Mouse (Mus musculus): ENCODE results near the gene Itpa.
"Not testable (repeated sequence)": the region's sequence is repeated elsewhere in the genome, so short reads cannot be mapped to it uniquely, and the experiment has no call there.

The Itpa gene

GRCm38 (mm10) chr2:130667559-130667958 lies at the start of gene Itpa:
Gene Itpa, plus strand, starts transcription at chr2:130667610.
- peak; percentile 77 to 78 for DNase-seq (ENCODE audit: low spot score in 2 of 2)

- no peak for DNase-seq (ENCODE audit: low spot score in 2 of 2)
Observed at GRCm38 (mm10) chr2:130618972-130619371, 48.4 kb upstream of the Itpa start.

DNA sequence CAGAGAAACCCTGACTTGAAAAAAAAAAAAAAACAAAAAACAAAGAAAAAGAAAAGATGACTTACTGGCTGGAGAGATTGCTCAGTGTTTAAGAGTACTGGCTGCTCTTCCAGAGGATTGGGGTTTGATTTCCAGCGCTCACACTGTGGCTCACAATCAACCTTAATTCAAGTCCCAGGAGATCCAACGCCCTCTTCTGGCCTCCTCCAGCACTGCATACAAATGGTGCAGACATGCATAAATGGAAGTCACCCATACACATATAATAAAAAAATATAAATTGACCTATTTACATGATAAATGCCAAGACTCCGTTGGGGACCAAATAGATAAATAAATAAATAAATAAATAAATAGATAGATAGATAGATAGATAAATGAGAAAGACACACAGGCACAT lies 39.0 kb upstream of the Itpa start:
- no peak for DNase-seq (ENCODE audit: low spot score in 2 of 2)

- no peak for DNase-seq (ENCODE audit: low spot score in 2 of 2)
Observed at GRCm38 (mm10) chr2:130629080-130629838, 38.2 kb upstream of the Itpa start.

GRCm38 (mm10) chr2:130629839-130630203 lies 37.6 kb upstream of the Itpa start, which contains the start of the genes Fastkd5 and Ubox5:
Gene Fastkd5, minus strand, starts transcription at chr2:130630027.
Gene Ubox5, minus strand, starts transcription at chr2:130630038.
- DNase-seq (ENCODE audit: low spot score in 2 of 2): peak; percentile 81 to 83

DNA sequence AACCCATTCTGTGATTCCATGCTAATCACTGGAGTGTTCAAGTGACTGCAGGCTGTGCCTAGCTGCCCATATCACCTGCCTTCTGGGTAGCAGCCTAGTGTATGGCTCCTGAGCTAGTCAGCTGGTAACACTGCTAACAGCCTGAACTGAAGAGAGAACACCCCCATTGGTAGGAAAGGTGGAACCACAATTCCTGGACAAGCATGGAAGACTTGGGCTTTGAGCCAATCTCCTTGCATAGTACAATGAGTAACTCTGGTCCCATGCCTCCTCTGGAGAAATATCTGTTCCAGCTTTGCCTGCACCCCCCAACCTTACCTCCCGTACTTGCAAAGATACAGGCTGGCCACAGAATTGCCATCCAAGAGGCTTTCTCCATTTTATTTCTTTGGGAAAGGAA lies 35.0 kb upstream of the Itpa start:
- no peak for DNase-seq (ENCODE audit: low spot score in 2 of 2)

GRCm38 (mm10) chr2:130632887-130633675 lies 34.3 kb upstream of the Itpa start:
- no peak for DNase-seq (ENCODE audit: low spot score in 2 of 2)

DNA sequence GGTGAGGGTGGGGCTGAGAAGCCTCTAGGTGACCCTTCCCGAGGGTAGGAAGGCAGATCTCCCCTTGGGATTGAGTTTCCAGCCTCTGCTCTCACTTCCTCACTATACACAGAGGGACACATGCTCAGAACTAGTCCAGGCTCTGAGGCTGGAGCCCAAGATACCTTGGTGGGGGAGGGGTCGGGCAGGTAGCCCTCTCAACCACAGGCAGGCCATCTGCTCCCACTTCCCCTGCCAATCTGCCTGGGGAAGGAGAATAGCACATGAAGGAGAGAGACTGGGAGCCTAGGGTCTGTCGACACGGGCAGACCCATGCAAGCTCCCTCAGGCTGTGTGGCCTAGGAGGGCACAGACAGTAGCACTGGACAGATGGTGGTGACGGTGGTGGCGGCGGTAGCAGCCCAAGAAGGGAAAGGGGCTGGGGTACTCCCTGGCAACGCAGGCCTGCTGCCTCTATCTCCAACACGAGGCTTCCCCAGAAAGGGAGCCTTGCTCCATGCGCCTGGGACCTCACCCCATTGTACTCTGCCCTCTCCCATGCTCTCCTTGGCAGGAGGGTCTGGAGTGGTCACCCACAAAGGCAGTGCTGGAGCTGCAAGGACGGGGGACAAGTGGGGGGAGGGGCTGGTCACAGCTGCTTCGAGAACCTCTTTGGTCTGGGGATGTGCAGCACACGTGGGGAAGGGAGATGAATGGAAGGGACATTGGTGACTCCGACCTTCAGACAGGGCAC lies 33.2 kb upstream of the Itpa start:
- DNase-seq (ENCODE audit: low spot score in 2 of 2): no peak

DNA sequence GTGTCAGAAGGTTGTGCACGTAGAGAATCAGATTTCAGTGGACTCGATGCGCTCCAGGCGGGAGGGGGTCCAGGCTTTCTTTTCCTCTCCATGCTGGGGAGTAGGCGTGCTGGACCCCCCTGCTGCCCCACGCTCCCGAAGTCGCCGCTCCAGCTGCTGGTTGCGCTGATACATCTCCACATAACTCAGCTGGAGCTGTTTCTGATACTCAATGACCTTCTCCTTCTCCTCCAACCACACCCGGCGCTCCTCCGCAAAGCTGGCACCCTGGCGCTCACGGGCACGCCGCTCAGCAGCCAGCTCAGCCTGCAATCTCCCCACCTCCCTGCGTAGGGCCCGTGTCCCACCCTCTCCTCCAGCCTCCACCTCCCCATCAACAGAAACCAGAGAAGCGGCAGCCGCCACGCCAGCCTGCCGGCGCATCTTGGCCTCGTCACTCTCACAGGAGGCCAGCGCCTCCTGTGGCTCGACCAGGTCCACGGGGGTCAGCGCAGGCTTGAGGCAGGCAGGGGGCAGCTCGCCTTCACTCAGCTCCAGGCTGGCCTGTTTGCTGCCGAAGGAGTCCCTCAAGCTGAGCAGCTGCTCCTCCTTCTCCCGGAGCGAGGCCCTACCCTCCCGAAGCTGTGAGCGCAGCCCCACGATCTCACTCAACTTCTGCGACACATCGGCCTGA lies 32.5 kb upstream of the Itpa start:
- DNase-seq (ENCODE audit: low spot score in 2 of 2): no peak

DNA sequence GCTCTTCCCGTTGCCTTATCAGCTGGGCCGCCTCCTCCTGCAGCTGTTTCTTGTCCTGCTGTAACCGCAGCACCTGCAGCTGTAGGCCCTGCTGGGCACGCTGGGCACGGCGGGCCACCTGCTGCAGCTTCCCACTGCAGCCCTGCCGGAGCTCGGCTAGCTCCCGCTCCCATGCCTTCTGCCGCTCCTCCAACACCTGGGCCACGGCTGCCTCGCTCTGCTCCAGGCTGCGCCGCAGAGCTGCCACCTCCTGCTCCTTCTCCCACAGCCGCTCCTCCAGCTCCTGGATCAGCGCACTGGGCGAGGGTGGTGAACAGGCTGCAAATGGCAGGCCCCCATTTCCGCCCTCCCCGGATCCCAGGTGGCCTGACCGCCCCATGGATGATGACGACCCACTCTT lies 31.6 kb upstream of the Itpa start:
- DNase-seq (ENCODE audit: low spot score in 2 of 2): no peak

DNA sequence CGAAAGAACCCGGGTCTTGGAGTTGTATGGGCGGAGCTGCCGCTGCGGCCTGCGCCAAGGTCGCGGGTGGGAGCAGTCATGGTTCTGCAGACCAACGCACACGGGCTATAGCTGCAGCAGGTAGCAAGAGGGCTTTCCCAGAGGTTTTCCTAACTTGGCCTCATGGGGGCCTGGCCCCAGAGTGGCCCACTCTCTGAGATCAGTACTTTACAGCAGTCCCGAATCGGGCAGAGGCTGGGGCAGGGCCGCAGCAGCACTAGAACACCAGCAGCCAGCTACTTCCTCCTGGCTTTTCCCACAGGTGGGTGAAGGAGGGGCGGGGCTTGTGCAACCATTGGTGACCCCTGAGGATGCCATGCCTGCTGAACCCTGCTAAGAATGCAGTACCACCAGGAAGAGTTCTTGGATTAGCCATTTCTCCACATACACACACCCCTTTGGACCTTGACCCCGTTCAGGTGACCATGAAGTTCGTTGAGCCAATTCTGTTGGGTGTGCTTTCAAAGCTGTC lies 29.3 kb upstream of the Itpa start:
- no peak for DNase-seq (ENCODE audit: low spot score in 2 of 2)

DNA sequence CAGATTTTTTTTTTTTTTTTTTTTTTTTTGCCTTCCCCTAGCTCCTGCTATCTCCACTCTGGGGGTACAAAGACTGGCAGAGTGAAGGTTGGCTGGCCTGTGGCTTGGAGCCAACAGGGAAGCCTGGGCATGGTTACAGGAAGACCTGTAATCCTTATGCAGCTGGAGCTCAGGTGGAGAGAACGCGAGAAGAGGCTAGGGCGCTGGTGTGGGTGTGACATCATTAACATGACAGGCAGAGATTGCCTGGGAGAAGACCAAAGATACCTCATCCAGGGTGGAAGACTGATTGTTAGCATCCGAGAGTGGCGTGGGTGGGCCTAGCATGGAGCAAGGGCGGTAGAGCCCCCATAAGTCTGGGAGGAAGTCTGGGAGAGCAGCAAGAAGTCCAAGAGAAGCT lies 28.1 kb upstream of the Itpa start:
- no peak for DNase-seq (ENCODE audit: low spot score in 2 of 2)

GRCm38 (mm10) chr2:130641351-130642025 lies 25.9 kb upstream of the Itpa start:
- no peak for DNase-seq (ENCODE audit: low spot score in 2 of 2)

- no peak for DNase-seq (ENCODE audit: low spot score in 2 of 2)
Observed at GRCm38 (mm10) chr2:130642197-130642660, 25.2 kb upstream of the Itpa start.

DNA sequence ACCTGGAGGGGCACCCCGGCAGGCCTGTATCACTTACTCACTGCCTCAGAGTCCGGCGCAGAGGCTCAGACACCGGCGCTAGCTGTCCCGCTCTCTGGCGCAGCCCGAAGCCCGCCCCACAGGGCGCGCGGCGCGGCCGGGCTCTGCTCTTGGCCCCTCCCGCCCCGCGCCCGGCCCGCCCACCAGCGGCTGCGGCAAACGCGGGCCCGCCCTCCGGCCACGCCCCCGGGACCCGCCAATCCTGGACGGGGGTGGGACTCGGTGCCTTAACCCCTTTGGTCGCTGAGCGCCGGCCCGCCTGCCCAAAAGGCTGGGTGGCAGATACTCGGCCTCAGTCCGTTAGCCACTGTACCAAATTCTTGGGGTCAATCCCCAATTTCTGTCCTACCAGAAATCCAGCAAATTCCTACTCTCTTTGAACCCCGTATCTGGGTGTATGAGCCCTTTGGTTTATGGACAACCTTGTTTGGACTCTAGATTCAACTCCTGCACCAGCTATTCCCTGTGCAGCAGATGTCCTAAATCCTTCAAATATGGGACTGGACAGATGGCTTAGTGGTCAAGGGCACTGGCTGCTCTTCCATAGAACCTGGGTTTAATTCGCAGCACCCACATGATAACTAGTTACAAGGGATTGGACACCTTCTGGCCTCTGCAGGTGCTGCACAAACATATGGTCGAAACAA lies 24.6 kb upstream of the Itpa start, which contains the start of gene Lzts3:
Lzts3 (minus strand) TSS at position 120 of the 686 bp plus-strand sequence.
- peak; percentile 77 to 85 for DNase-seq (ENCODE audit: low spot score in 2 of 2)

DNA sequence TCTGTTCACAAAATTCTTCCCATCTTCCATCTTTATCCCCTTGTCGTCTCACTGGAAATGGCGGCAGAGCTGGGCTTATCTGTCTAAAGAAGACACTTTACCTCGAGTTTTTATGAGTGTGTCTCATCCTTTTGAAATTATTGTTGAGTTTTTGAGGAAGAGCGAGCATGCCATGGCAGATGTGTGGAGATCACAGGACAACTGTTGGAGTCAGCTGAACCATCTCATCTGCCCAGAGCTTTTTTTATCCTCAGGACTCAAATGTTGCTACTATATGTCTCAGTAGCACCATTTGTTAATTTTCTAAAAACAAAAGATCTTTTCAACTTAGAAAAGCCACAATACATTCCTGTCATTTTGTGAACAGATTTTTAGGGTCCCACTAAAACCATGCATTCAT lies 22.2 kb upstream of the Itpa start:
- no peak for DNase-seq (ENCODE audit: low spot score in 2 of 2)

DNA sequence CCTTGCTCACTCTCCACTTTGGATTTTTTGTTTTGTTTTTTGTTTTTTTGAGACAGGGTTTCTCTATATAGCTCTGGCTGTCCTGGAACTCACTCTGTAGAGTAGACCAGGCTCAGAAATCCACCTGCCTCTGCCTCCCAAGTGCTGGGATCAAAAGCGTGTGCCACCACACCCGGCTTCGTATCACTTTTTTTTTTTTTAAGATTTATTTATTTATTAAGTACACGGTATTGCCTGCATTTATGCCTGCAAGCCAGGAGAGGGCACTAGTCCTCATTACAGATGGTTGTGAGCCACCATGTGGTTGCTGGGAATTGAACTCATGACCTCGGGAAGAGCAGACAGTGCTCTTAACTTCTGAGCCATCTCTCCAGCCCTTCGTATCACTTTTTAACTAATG lies 18.4 kb upstream of the Itpa start:
- DNase-seq (ENCODE audit: low spot score in 2 of 2): not testable (repeated sequence)

GRCm38 (mm10) chr2:130653303-130653702 lies 14.1 kb upstream of the Itpa start:
- no peak for DNase-seq (ENCODE audit: low spot score in 2 of 2)

DNA sequence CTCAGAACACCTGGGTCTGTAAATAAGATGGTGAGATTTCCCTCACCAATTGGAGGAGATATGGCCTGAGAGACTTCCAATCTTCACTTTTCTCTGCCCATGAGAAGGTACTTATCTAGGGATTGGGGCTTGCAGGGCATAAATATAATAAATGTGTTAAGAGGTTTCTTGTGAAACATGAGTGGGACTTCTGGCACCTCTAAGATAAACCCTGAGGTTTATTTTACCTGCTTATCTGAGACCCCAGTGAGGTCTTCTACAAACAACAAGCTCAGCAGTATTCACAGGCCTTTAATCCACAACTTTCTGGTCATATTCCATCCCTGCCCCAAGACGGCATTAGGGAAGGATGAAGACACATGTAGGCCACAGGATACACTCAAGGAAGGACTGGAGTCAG lies 13.7 kb upstream of the Itpa start:
- DNase-seq (ENCODE audit: low spot score in 2 of 2): no peak

- DNase-seq (ENCODE audit: low spot score in 2 of 2): no peak
Observed at GRCm38 (mm10) chr2:130655660-130656339, 11.6 kb upstream of the Itpa start.
